Mouse (Mus musculus): ENCODE data around the gene Oscp1. TPM values are rescaled to one million over a fixed set of nuclear protein-coding genes. Genes with fewer than 3 reads are reported as not detected.

The Oscp1 gene
- polyA plus RNA-seq, 1 experiment from 2014 or later: 3.0 TPM

- H3K4me3 ChIP-seq: peak overlapping the region; percentile 96
- ATAC-seq: no peak
- no peaks in the 10 kb centered on the region for H3K27me3 ChIP-seq (replicated peaks)
- under 1% methylated on average over 32 of the region's 34 CpGs for WGBS (ENCODE audit: insufficient replicate concordance)
- H3K9me3 ChIP-seq (replicated peaks): no peaks in the 10 kb centered on the region
- H3K36me3 ChIP-seq: no peaks in the 10 kb centered on the region
- peak overlapping the region; percentile 93 for H3K9ac ChIP-seq
- peak overlapping the region; percentile 98 for H3K4me2 ChIP-seq
- H3K27ac ChIP-seq: peak overlapping the region; percentile 99
- peaks cover 88% of the 10 kb centered on the region for H3K4me1 ChIP-seq
Observed at GRCm38 (mm10) chr4:126104261-126105075, 46.1 kb downstream of the Oscp1 start.

GRCm38 (mm10) chr4:126105131-126105783 is 46.9 kb downstream of the Oscp1 start:
- peaks cover 88% of the 10 kb centered on the region for H3K4me1 ChIP-seq
- H3K9ac ChIP-seq: peak overlapping the region; percentile 93; the same call in 1 of the 2 replicates
- H3K4me2 ChIP-seq: peak overlapping the region; percentile 98
- H3K4me3 ChIP-seq: peak overlapping the region; percentile 96
- 69% methylated on average over 7 of the region's 7 CpGs for WGBS (ENCODE audit: insufficient replicate concordance)
- H3K27me3 ChIP-seq (replicated peaks): no peaks in the 10 kb centered on the region
- ATAC-seq: no peak
- no peaks in the 10 kb centered on the region for H3K36me3 ChIP-seq
- H3K9me3 ChIP-seq (replicated peaks): no peaks in the 10 kb centered on the region
- H3K27ac ChIP-seq: no peak overlapping the region; the same call in 1 of the 2 replicates

GRCm38 (mm10) chr4:126108061-126108740 is 49.8 kb downstream of the Oscp1 start:
- no peaks in the 10 kb centered on the region for H3K27me3 ChIP-seq (replicated peaks)
- H3K4me1 ChIP-seq: peaks cover 77% of the 10 kb centered on the region

GRCm38 (mm10) chr4:126109613-126110373 is 51.4 kb downstream of the Oscp1 start:
- peak overlapping the region; percentile 72; the same call in 1 of the 2 replicates for H3K27ac ChIP-seq
- H3K4me1 ChIP-seq: peaks cover 83% of the 10 kb centered on the region
- WGBS (ENCODE audit: insufficient replicate concordance): 64% methylated on average over 10 of the region's 10 CpGs
- H3K4me3 ChIP-seq: no peak overlapping the region
- no peak for ATAC-seq
- peak overlapping the region; percentile 34 for H3K4me2 ChIP-seq
- no peaks in the 10 kb centered on the region for H3K36me3 ChIP-seq
- H3K9ac ChIP-seq: peak overlapping the region; percentile 29; the same call in 1 of the 2 replicates
- H3K27me3 ChIP-seq (replicated peaks): no peaks in the 10 kb centered on the region
- H3K9me3 ChIP-seq (replicated peaks): no peaks in the 10 kb centered on the region

More at GRCm38 (mm10) chr4:126108061-126108740, 49.8 kb downstream of the Oscp1 start:
- Histone ChIP-seq H3K4me2 (no peak overlapping the region), H3K9me3 (replicated peaks) (no peaks in the 10 kb centered on the region), H3K36me3 (no peaks in the 10 kb centered on the region), H3K9ac (no peak overlapping the region), H3K27ac (no peak overlapping the region), H3K4me3 (no peak overlapping the region)
- 59% methylated on average over 8 of the region's 8 CpGs for WGBS (ENCODE audit: insufficient replicate concordance)
- no peak for ATAC-seq

GRCm38 (mm10) chr4:126110374-126111152 is 52.2 kb downstream of the Oscp1 start:
- no peaks in the 10 kb centered on the region for H3K9me3 ChIP-seq (replicated peaks)
- peak overlapping the region; percentile 29; the same call in 1 of the 2 replicates for H3K9ac ChIP-seq
- H3K27me3 ChIP-seq (replicated peaks): no peaks in the 10 kb centered on the region
- H3K27ac ChIP-seq: peak overlapping the region; percentile 72
- peak; percentile 47; the same call in 1 of the 2 replicates for ATAC-seq
- H3K4me2 ChIP-seq: peak overlapping the region; percentile 34
- H3K4me3 ChIP-seq: no peak overlapping the region
- WGBS (ENCODE audit: insufficient replicate concordance): 12% methylated on average over 12 of the region's 12 CpGs
- peaks cover 82% of the 10 kb centered on the region for H3K4me1 ChIP-seq
- H3K36me3 ChIP-seq: no peaks in the 10 kb centered on the region

- H3K4me3 ChIP-seq: no peak overlapping the region
- 30% methylated on average over 7 of the region's 7 CpGs for WGBS (ENCODE audit: insufficient replicate concordance)
Observed at GRCm38 (mm10) chr4:126111153-126111549, 52.8 kb downstream of the Oscp1 start.

GRCm38 (mm10) chr4:126113243-126113642 is 54.9 kb downstream of the Oscp1 start:
- Histone ChIP-seq H3K9ac (no peak overlapping the region), H3K9me3 (replicated peaks) (no peaks in the 10 kb centered on the region), H3K27me3 (replicated peaks) (no peaks in the 10 kb centered on the region), H3K27ac (no peak overlapping the region; the same call in 1 of the 2 replicates), H3K36me3 (peaks cover 7% of the 10 kb centered on the region; the same call in 1 of the 2 replicates), H3K4me1 (peaks cover 65% of the 10 kb centered on the region), H3K4me2 (no peak overlapping the region), H3K4me3 (no peak overlapping the region)
- WGBS (ENCODE audit: insufficient replicate concordance): 75% methylated on average over 4 of the region's 4 CpGs
- ATAC-seq: no peak

More at GRCm38 (mm10) chr4:126111153-126111549, 52.8 kb downstream of the Oscp1 start:
- Histone ChIP-seq H3K36me3 (no peaks in the 10 kb centered on the region), H3K27me3 (replicated peaks) (no peaks in the 10 kb centered on the region), H3K9ac (peak overlapping the region; percentile 29; the same call in 1 of the 2 replicates), H3K4me1 (peaks cover 83% of the 10 kb centered on the region), H3K4me2 (peak overlapping the region; percentile 34), H3K27ac (peak overlapping the region; percentile 72), H3K9me3 (replicated peaks) (no peaks in the 10 kb centered on the region)
- no peak for ATAC-seq

GRCm38 (mm10) chr4:126113943-126114342 is 55.6 kb downstream of the Oscp1 start:
- Histone ChIP-seq H3K36me3 (peaks cover 7% of the 10 kb centered on the region; the same call in 1 of the 2 replicates), H3K4me1 (peaks cover 58% of the 10 kb centered on the region), H3K4me2 (no peak overlapping the region), H3K27me3 (replicated peaks) (no peaks in the 10 kb centered on the region), H3K9ac (no peak overlapping the region), H3K27ac (no peak overlapping the region), H3K4me3 (no peak overlapping the region), H3K9me3 (replicated peaks) (no peaks in the 10 kb centered on the region)
- 11% methylated on average over 6 of the region's 6 CpGs for WGBS (ENCODE audit: insufficient replicate concordance)
- peak; percentile 29 for ATAC-seq

GRCm38 (mm10) chr4:126115411-126115810 is 57.0 kb downstream of the Oscp1 start:
- no peak overlapping the region for H3K27ac ChIP-seq
- 85% methylated on average over 9 of the region's 9 CpGs for WGBS (ENCODE audit: insufficient replicate concordance)
- peaks cover 44% of the 10 kb centered on the region for H3K4me1 ChIP-seq
- no peak overlapping the region for H3K9ac ChIP-seq
- H3K4me3 ChIP-seq: no peak overlapping the region
- H3K4me2 ChIP-seq: no peak overlapping the region
- no peak for ATAC-seq
- no peaks in the 10 kb centered on the region for H3K9me3 ChIP-seq (replicated peaks)
- H3K27me3 ChIP-seq (replicated peaks): no peaks in the 10 kb centered on the region
- peaks cover 7% of the 10 kb centered on the region; the same call in 1 of the 2 replicates for H3K36me3 ChIP-seq

- Histone ChIP-seq H3K4me3 (no peak overlapping the region), H3K9me3 (replicated peaks) (no peaks in the 10 kb centered on the region), H3K27me3 (replicated peaks) (no peaks in the 10 kb centered on the region), H3K4me1 (peaks cover 38% of the 10 kb centered on the region), H3K36me3 (peaks cover 13% of the 10 kb centered on the region), H3K27ac (no peak overlapping the region), H3K9ac (no peak overlapping the region), H3K4me2 (no peak overlapping the region)
- ATAC-seq: no peak
- 69% methylated on average over 6 of the region's 6 CpGs for WGBS (ENCODE audit: insufficient replicate concordance)
Observed at GRCm38 (mm10) chr4:126115871-126116521, 57.6 kb downstream of the Oscp1 start.

All from liver, embryonic 12.5 days (tissue).